20 mouse cellular contexts compared by ENCODE assay signal in the genomic region with DNA sequence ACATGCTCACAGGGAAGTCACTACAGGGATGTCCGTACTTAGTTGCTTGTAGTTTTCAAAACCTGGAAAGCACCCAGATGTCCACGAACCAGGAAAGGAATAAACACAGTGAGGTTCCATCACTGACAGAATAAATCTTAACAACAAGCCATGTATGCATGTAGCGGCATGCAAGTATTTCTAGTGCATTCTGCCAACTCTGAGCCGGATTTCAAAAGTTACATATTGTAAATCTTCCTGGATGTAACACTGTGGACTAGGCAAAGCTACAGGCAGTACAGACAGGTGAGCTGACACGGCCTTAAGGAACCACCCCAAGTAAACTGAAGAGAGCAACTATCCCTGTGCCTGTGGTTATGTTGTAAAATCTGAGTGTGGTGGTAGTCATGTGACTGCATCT. TPM values are rescaled to one million over a fixed set of nuclear protein-coding genes. Genes with fewer than 3 reads are reported as not detected.
"Had no signal": no experiment of that assay in that cellular context is flagged by ENCODE, and none has a peak within 500 bp of the region (broad histone marks: within the 10 kb centered on the region; RNA-seq: fewer than 3 reads in every experiment).

No protein-coding gene starts in this region.

- H3K36me3 ChIP-seq: limb, embryonic 12.5 days; limb, embryonic 15.5 days; midbrain, embryonic 12.5 days; midbrain, embryonic 15.5 days; neural tube, embryonic 13.5 days had no signal

- H3K4me3 ChIP-seq: limb, embryonic 12.5 days; limb, embryonic 15.5 days; midbrain, embryonic 12.5 days; midbrain, embryonic 15.5 days; neural tube, embryonic 13.5 days had no signal

- H3K9ac ChIP-seq: limb, embryonic 12.5 days; limb, embryonic 15.5 days; liver, embryonic 14.5 days; liver, postnatal 0 days; lung, embryonic 14.5 days; midbrain, embryonic 12.5 days; midbrain, embryonic 15.5 days; neural tube, embryonic 13.5 days had no signal

- H3K27ac ChIP-seq: limb, embryonic 12.5 days; limb, embryonic 15.5 days; liver, embryonic 14.5 days; macrophage; midbrain, embryonic 12.5 days; midbrain, embryonic 15.5 days; neural tube, embryonic 13.5 days had no signal

- DNase-seq: kidney, adult 9 months; kidney, postnatal 14 days; kidney, postnatal 4 days; left cerebral cortex, postnatal 4 days; liver, postnatal 0 days; lung, embryonic 14.5 days; retina, postnatal 1 day; right cerebral cortex, postnatal 25 days; spleen, adult 18-20 months; thymus, postnatal 36 days had no signal

- ATAC-seq: liver, postnatal 0 days; lung, postnatal 0 days; midbrain, embryonic 15.5 days had no signal

- H3K4me1 ChIP-seq: limb, embryonic 12.5 days; limb, embryonic 15.5 days; midbrain, embryonic 12.5 days; midbrain, embryonic 15.5 days; neural tube, embryonic 13.5 days had no signal

- H3K4me2 ChIP-seq: limb, embryonic 12.5 days; limb, embryonic 15.5 days; liver, embryonic 11.5 days; lung, embryonic 14.5 days; midbrain, embryonic 12.5 days; midbrain, embryonic 15.5 days; neural tube, embryonic 13.5 days had no signal

- H3K9me3 ChIP-seq: limb, embryonic 12.5 days; limb, embryonic 15.5 days; midbrain, embryonic 12.5 days; midbrain, embryonic 15.5 days; neural tube, embryonic 13.5 days had no signal

- H3K27me3 ChIP-seq: limb, embryonic 12.5 days; limb, embryonic 15.5 days; midbrain, embryonic 12.5 days; midbrain, embryonic 15.5 days; neural tube, embryonic 13.5 days had no signal

RNA-seq across cellular contexts. Expression of gene Rnf32, which starts 9.0 kb away (rescaled TPM):
- total RNA-seq: megakaryocyte, adult 5-6 weeks had no signal
- polyA plus RNA-seq: macrophage had no signal
